Mouse (Mus musculus): ENCODE results near the gene Dnpep.

Dnpep gene

DNA sequence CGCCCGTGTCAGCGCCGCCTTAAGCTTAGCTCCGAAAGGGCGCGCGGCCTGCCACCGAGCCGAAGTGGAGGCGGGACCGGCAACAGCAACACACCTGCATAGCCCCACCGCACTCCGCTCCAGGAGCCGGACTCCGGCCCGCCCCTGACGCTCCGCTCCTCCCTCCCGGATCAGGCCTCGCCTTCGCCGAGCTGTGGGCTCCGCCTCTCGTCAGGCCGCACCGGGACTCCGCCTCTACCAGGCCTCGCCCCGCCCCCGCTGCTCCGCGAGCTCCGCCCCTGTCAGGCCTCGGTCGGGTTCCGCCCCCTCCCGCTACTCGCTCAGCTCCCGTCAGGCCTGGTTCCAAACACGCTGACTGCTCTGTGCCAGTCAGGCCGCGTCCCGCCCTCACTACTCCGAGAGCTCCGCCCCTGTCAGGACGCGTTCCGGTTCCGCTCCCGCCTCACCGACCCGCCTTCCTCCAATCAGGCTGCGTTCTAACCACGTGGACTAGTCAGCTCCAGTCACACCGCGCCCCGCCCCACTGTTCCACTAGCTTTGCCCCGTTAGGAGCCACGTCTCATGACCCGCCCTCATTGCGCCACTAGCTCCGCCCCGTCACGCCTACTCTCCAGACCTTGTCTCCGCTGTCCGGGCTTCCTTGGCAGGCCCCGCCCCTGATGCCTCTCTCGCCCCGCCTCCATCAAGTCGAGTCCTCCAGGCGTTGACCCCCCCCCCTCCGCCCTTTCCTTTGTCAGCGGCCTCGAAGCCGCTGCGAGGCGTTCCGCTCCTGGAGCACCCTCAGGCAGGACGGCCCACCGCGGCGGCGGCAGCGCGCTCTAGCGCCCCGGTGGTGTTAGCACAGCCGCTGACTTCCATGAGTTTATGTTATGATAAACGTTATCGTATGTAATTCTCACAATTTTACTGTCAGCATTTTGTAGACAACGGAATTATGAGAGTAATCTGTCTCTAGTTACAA is at the start of gene Dnpep:
Gene Dnpep, minus strand, starts transcription at position 750 of the 961 bp plus-strand sequence.
- peak; percentile 100 for DNase-seq

DNA sequence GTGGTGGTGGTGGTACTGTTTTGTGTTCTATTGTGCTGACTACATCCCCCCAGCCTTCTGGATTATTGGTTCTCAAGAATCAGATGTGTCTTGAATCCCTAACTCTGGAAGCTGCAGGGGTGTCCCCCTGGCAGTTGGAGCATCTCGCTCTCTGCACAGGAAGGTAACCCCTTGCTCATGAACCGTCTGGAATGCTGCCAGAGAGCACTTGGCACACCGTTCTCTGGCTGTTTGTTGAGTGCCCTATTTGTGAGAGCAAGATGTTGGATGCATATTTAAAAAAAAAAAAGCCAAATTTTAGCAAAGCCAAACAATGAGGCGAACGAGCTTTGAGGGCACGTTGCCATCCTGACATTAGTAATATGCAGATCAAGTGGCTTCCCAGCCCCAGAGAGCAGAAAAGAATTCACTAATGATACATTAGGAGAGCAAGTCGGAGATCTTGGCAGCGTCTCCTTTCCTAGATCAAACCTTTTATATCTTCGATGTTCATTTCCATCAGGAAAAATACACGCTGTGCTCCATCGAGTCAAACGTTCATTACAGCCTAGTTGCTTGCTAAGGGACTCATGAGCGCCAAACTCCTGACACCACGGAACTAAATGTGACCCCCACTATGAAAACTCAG is 47.8 kb upstream of the Dnpep start:
- no peak for DNase-seq

DNA sequence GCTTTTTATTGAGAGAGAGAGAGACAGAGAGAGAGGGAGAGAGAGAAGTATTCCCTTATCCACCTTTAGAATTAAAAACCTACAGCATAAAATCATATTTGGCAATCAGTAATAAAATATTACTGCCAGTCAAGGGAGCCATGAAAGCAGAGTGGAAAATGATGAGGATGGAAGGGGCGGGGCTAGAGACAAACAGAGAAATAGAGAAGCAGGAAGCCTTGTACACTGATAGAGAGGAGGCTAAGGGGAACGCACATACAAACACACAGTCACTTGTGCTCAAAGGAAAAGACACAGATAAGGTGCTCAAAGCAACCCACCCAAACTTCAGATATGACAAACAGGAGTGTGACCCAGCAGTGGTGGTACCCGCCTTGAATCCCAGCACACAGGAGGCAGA is 46.1 kb upstream of the Dnpep start:
- DNase-seq = no peak

DNA sequence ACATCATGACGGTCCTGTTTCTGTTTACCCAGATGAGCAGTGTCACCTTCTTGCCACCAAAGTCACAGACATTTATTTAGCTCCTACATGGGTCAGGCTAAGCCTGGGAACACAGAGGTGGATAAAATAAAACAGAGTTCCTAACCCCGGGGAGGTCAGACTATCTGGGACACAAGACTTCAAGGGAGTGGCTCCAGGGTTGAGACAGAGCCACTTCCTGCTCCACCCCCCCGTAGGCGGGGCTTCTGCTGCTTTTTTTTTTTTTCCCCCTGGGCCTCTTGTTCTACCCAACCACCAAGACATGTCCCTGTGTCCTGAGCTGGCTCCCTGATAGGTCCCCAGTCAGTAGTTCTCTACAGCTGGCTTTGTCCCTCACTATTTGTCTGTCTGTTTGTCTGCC is 44.0 kb upstream of the Dnpep start:
- no peak for DNase-seq

DNA sequence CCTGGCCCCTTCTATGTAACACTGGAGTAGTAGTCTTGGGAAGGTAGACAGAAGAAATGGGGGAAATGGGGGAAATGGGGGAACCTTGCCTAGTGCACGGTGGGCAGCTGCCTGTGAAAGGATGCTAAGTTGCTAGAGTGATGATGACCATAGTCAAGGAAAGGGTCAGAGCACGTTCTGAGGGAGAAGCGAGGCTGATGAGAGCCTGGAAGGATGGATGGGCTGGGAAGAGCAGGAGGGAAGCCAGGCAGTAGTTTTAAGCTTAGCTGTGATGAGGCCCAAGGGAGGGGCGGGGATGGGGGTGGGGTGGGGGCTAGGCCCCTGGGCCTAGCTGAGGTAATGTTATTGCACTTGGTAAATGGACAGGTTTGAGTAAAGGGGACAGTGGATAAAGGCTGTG is 43.3 kb upstream of the Dnpep start:
- no peak for DNase-seq

- DNase-seq = no peak
These were observed 42.6 kb upstream of the Dnpep start, which contains the start of gene Des for GRCm38 (mm10) chr1:75360112-75361031. Des (plus strand) TSS chr1:75360329.

DNA sequence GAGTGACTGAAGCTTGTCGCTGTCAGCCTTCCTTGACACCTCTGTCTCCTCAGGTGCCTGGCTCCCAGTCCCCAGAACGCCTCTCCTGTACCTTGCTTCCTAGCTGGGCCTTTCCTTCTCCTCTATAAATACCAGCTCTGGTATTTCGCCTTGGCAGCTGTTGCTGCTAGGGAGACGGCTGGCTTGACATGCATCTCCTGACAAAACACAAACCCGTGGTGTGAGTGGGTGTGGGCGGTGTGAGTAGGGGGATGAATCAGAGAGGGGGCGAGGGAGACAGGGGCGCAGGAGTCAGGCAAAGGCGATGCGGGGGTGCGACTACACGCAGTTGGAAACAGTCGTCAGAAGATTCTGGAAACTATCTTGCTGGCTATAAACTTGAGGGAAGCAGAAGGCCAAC is 41.6 kb upstream of the Dnpep start:
- no peak for DNase-seq

DNA sequence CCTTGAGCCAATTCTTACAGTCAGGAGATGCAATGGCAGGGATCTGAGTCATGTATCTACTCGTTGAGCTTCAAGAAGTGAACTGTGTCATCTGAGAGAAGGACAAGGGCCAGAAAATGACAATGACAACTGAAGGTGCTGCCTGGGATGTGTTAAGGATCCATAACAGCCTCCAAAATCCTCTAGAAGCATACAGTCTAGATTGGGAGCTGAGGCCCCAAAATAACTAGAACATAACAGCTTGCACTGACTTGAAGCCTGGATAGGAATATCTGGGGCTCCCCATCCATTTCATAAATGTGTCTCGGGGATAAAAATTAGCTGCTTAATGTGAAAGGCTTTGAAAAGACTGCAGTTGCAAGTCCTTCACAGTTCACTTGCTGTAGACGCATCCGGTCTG is 40.2 kb upstream of the Dnpep start:
- no peak for DNase-seq

DNA sequence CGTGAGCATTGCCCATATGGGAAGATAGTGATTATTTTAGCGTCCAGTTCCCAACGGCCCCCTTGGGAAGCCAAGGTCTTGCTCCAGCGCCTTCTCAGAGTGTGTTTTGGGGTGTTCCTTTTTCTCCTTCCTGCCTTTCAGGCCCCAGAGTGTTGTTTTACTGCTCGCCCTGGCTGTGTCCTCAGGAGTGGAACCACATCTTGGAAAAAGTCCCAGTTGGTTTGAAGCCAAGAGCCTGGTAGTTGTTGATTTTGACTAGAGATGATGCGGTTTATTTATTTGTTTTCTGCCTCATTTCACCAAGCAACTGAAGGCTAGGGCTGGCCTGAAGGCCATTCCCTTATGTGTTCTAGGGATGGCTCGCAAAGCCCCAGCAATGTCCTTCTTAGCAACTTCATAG is 39.5 kb upstream of the Dnpep start:
- peak; percentile 59 for DNase-seq

DNA sequence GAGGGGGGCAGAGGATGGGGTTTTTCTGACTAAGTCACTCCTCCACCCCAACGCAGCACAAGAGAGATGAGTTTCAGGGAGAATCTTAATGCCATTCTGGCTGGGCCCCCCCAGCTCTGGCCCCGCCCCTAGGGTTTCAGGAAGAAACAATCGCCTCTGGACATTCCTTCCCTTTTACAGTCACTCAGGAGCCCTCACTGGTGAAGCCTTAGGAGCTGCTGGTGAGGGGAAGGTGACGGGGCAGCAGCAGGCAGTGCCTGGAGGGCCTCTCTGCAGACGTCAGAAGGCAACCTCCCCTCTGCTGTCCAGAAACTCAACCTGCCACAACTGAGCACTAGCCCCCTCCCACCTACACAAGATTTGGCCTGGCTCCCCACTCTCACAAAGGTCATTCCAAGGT is 31.5 kb upstream of the Dnpep start:
- no peak for DNase-seq

- no peak for DNase-seq
These were observed 29.5 kb upstream of the Dnpep start for GRCm38 (mm10) chr1:75347279-75347678.

DNA sequence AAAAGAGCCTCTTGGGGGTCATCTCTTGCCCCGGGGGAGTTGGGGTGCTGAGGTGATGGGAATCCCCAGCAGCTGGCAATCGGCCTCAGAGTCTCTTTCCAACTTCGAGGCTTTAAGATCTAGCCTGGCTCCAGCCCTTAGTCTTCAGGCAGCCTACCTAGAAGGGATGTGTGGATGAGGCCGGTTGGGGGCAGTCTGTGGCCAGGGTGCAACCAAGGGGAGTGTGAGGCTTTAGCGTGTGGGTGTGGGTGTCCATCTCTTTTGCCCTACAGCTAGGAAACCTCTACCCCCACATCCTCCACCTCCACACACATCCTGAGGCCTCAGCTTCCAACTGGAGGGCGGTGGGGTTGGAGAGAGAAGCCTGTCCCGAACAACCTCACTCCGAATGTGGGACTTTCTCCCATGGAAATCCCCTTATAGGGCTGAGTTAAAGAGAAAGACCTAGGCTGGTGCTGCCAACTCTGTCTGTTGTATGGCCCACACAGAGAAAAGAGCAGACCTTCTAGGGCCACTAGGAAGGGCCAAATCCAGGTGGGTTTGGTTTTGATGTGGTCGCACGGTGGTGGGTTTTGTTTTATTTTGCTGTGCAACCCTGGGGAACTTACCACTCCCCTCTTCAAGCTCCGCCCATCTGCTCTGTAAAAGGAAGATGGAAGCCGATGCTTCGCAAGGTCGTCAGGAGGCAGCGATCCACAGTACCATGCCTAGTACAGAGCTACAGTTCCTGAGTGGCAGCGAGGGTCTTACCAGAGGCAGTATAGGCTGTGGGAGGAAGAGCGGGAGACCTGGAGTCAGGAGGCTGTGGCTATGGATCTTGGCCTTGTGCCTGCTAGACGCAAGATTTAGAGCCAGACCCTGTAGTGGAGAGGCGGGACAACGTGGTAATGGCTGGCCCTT is 27.5 kb upstream of the Dnpep start:
- no peak for DNase-seq

- DNase-seq = peak; percentile 27
These were observed 26.7 kb upstream of the Dnpep start for GRCm38 (mm10) chr1:75344291-75345035.

- DNase-seq = peak; percentile 55
These were observed 25.2 kb upstream of the Dnpep start for GRCm38 (mm10) chr1:75342874-75343416.

DNA sequence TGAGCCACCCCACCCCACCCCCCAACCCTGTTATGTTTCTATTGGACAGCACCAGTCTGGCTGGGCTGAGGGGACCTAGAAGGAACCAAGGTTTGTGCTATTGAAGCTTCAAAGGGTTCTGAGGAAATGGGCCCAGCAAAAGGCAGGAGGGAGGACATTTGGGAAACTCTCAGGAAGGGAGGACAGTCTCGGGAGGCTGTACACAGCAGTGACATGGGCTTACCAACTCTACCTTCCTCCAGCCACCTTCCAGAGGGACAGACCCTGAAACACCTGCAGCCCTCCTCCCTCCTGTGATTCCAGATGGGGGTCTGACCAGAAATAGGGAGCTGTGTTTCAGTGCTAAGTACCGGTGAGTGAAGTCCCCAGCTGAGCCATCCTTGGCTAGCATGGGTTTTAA is 22.7 kb upstream of the Dnpep start:
- DNase-seq = no peak

GRCm38 (mm10) chr1:75339337-75339736 is 21.5 kb upstream of the Dnpep start:
- no peak for DNase-seq

GRCm38 (mm10) chr1:75338091-75338694 is 20.4 kb upstream of the Dnpep start:
- no peak for DNase-seq

DNA sequence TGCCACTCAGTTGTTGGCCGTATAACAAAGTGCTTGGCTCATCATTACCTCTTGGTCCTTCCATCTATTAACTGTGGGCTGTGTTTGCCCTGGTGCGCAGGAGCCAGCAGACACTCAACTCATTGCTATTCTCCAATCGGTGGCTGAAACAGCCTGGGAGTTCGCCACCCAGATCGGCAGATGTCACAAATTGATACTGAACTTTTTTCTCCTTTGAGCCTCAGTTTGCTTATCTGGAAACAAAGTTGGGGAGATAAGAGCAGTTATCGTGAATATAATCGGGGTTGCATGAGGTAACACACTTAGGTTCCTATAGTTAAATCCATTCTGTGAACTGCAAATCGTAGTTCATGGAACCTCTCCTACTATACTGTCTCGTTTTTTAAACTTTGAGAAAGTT is 19.3 kb upstream of the Dnpep start:
- DNase-seq = no peak

DNA sequence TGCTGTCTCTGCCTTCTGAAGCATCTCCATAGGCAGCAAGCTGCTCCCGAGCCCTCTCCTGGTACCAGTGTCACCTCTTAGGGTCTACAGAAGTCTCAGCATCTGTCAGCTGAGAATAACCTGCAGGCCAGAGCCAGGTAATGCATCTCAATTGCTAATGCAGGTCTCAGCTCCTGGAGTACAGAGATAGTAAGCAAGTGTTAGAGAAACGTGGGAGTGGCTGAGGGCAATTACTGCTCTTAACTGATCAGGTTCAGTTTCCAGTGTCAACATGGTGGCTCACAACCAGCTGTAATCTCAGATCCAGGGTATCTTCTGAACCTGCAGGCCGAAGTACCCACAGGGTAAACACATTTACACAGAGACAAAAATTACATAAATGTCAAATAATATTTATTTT is 18.7 kb upstream of the Dnpep start:
- DNase-seq = no peak

GRCm38 (mm10) chr1:75331271-75331670 is 13.5 kb upstream of the Dnpep start:
- no peak for DNase-seq

DNA sequence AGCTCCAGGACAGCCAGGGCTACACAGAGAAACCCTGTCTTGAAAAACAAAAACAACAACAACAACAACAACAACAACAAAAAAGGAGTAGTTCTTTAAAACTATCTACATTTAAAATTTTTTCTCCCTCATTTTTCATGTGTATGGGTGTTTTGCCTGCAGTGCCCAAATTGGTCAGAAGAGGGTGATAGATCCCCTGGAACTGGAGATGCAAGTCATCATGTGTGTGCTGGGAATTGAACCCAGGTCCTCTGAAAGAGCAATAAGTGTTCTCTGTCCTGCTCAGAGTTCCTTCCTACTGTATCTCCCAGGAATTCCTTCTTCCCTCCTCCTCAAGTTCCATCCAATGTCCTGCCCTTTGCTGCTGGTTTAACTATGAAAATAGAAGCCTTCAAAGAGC is 9.7 kb upstream of the Dnpep start:
- DNase-seq = no peak
